Mouse (Mus musculus) forebrain, embryonic 11.5 days (tissue): ENCODE measurements around the gene Icam5. TPM values are rescaled to one million over a fixed set of nuclear protein-coding genes. Genes with fewer than 3 reads are reported as not detected.
A peak's percentile ranks its signal among the peaks of the same experiment; 100 is the strongest.

ENCODE experiments used
- ATAC-seq: fragments of 200-750 bp; cut with Nextera tagmentation; replicated peaks from 2 replicates; pipeline ENCODE4 v1.8.0; 2017; ENCODE audit warnings: moderate TSS enrichment; ENCODE audit not compliant: low FRiP score
- DNase-seq: peaks from one replicate; pipeline ENCODE4 v3.0.0-alpha.2; 2017; ENCODE audit warnings: low spot score
- H3K27ac ChIP-seq: fragments of 300-500 bp; sonication (generic); 2 replicates; pipeline ENCODE4 v1.5.1; 2014; ENCODE audit warnings: low read depth, low read length
- H3K27me3 ChIP-seq: fragments of 300-500 bp; sonication (generic); 2 replicates; pipeline ENCODE4 v1.6.1; 2014; ENCODE audit warnings: mild to moderate bottlenecking, low read length, mixed read lengths; ENCODE audit not compliant: control insufficient read depth, insufficient read depth
- H3K36me3 ChIP-seq: fragments of 300-500 bp; sonication (generic); 2 replicates; pipeline ENCODE4 v1.6.1; 2014; ENCODE audit warnings: mild to moderate bottlenecking, low read length, moderate library complexity, mixed read lengths; ENCODE audit not compliant: control insufficient read depth, insufficient read depth
- H3K4me1 ChIP-seq: fragments of 300-500 bp; sonication (generic); replicated peaks from 2 replicates; pipeline ENCODE4 v1.6.1; 2014; ENCODE audit warnings: low read length, mixed read lengths; ENCODE audit not compliant: control insufficient read depth, insufficient read depth
- H3K4me2 ChIP-seq: fragments of 300-500 bp; sonication (generic); 2 replicates; pipeline ENCODE4 v1.6.1; 2014; ENCODE audit warnings: low read depth, mild to moderate bottlenecking, low read length, moderate library complexity, mixed read lengths; ENCODE audit not compliant: severe bottlenecking
- H3K4me3 ChIP-seq: fragments of 300-500 bp; sonication (generic); 2 replicates; pipeline ENCODE4 v1.5.1; 2014; ENCODE audit warnings: low read depth, low read length
- H3K9ac ChIP-seq: fragments of 300-500 bp; sonication (generic); 2 replicates; pipeline ENCODE4 v1.6.1; 2014; ENCODE audit warnings: low read length
- H3K9me3 ChIP-seq: fragments of 300-500 bp; sonication (generic); 2 replicates; pipeline ENCODE4 v1.6.1; 2016; ENCODE audit warnings: low read length, mixed read lengths; ENCODE audit not compliant: control insufficient read depth
- WGBS: fragments of 180-500 bp; shearing (Covaris S2); extraction: QIAGEN DNeasy Blood & Tissue Kit; methylation state at CpG from one replicate; pipeline ENCODE4 v1.1.7; 2014; 5-methylcytosine and 5-hydroxymethylcytosine counted together
- polyA plus RNA-seq: library from polyadenylated mRNA; unstranded; fragments of >200 nt; fragmentation: Nextera tagmentation; extraction: Ambion mirVana; gene quantifications from 2 replicates; pipeline ENCODE4 v1.2.1, GENCODE M21; 2014

Icam5 gene
- polyA plus RNA-seq, 1 experiment from 2014 or later = not detected

DNA sequence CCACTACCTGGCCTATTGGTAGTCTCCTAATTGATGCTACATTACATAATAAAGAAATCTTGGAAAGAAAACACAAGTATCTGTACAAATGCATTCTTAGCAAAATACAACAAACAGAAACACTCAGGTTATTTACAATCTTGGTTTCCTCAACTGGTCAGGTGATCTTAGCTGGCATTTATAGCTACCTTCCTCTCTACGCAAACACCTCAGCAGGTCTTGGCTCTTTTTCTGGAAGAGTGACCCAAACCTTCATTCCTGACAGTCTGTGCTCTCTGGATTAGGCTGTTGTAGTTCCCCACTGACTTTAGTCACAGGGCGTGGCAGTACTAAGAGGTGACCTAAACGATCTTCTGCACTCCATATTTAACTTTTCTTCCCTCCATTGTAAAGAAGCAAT is 13.4 kb downstream of the Icam5 start:
- no peak overlapping the region for H3K9ac ChIP-seq
- H3K4me3 ChIP-seq = no peak overlapping the region
- no peaks in the 10 kb centered on the region for H3K9me3 ChIP-seq
- H3K27me3 ChIP-seq = peaks cover 2% of the 10 kb centered on the region; the same call in 1 of the 2 replicates
- ATAC-seq = no peak
- H3K36me3 ChIP-seq = no peaks in the 10 kb centered on the region
- H3K27ac ChIP-seq = no peak overlapping the region
- no peak overlapping the region for H3K4me2 ChIP-seq
- no peaks in the 10 kb centered on the region for H3K4me1 ChIP-seq
- no peak for DNase-seq
- 89% methylated on average over 3 of the region's 3 CpGs for WGBS

GRCm38 (mm10) chr9:21051578-21051977 is 19.7 kb downstream of the Icam5 start:
- WGBS = 68% methylated on average over 10 of the region's 10 CpGs
- Histone ChIP-seq H3K4me2 (no peak overlapping the region), H3K4me3 (no peak overlapping the region), H3K36me3 (no peaks in the 10 kb centered on the region), H3K9me3 (no peaks in the 10 kb centered on the region), H3K27me3 (no peaks in the 10 kb centered on the region), H3K27ac (no peak overlapping the region), H3K9ac (no peak overlapping the region), H3K4me1 (no peaks in the 10 kb centered on the region)
- DNase-seq = no peak
- no peak for ATAC-seq

DNA sequence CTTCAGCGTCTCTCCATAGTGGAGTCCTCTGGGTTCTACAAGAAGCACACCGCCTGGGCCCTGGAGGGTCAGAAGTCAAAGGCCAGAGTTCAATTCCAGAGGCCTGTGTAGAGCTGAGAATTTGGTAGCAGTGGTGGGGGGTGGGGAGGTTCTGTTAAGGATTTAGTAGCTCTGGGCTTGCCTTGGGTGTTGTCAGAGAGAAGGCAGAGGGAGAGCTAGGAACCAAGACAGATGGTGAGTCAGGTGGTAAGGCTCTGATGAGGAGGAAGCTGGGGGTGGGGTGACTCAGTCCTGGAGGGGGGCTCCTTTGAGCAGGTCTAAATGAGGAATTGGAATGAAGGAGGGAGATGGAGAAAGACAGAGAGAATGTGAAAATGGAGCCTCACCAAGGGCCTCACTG is 31.1 kb downstream of the Icam5 start:
- peaks cover 5% of the 10 kb centered on the region for H3K36me3 ChIP-seq

DNA sequence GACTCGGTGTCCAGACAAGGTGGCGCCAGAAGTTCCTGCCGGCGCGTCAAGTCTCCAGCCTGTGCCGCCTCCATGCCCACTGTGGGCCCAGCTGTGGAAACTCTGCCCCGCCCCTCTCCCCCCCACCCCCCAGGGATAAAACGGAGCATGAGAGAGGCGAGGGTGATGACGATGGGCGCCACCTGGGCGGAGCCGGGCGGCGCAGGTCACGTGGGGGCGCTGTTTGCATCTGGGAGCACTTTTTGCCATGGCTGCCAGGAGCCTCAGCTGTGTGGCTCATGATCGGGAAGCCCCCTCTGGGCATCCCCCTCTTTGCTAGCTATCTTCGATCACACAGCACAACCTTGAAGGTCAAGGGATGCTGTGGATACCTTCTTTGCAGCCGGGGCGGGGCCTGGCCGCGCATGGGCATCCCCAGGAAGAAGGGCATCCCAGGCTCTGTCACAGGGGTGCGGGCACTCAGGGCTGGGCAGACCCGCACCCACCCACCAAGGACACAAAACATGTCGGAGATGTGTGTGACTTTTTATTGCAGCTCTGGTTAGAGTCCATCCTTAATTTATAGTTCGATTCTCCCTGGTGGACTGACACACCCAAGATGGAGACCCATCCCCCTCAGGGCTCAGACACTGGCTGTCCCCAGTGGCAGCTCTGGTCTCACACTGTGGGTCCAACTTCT is 35.3 kb downstream of the Icam5 start, which contains the start of gene Zglp1:
Gene Zglp1, minus strand, starts transcription at position 88 of the 679 bp plus-strand sequence.
- DNase-seq = no peak
- no peak for ATAC-seq
- Histone ChIP-seq H3K4me1 (no peaks in the 10 kb centered on the region), H3K27ac (no peak within 1 kb of the TSS), H3K4me2 (no peak within 1 kb of the TSS), H3K9me3 (no peaks in the 10 kb centered on the region), H3K27me3 (no peaks in the 10 kb centered on the region), H3K9ac (no peak within 1 kb of the TSS), H3K36me3 (peaks cover 5% of the 10 kb centered on the region), H3K4me3 (no peak within 1 kb of the TSS)
- 92% methylated on average over 27 of the region's 27 CpGs for WGBS

More for the DNA sequence above, 31.1 kb downstream of the Icam5 start:
- peak; percentile 35 for DNase-seq
- Histone ChIP-seq H3K27ac (no peak overlapping the region), H3K4me3 (no peak overlapping the region), H3K4me2 (no peak overlapping the region), H3K9me3 (no peaks in the 10 kb centered on the region), H3K4me1 (no peaks in the 10 kb centered on the region), H3K9ac (no peak overlapping the region), H3K27me3 (no peaks in the 10 kb centered on the region)
- ATAC-seq = no peak
- 85% methylated on average over 2 of the region's 2 CpGs for whole genome bisulfite sequencing

DNA sequence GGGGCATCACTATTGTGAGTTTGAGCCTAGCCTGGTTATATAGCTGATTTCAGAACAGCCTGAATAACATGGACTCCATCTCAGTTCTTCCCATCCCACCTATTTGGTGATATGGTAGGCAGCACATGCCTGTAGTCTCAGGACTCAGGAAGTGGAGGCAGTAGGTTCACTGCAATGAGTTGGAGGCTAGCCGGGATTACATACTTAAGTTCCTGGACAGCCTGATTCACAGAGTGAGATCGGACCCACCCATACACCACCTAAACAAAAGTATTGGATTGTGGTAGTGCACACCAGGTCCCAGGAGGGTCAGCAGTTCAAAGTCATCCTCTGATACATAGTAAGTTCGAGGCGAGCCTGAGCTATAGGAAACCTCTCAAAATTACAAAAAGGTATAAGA is 40.8 kb downstream of the Icam5 start:
- ATAC-seq (0 out of 2 replicates have a peak, but pooled peaks have one; percentile 2), DNase-seq (no peak)
- peak overlapping the region; percentile 78 for H3K4me2 ChIP-seq
- H3K4me1 ChIP-seq = no peaks in the 10 kb centered on the region
- H3K27ac ChIP-seq = no peak overlapping the region
- peaks cover 5% of the 10 kb centered on the region; the same call in 1 of the 2 replicates for H3K36me3 ChIP-seq
- peak overlapping the region; percentile 81 for H3K4me3 ChIP-seq
- no peaks in the 10 kb centered on the region for H3K9me3 ChIP-seq
- H3K9ac ChIP-seq = peak overlapping the region; percentile 87
- WGBS = 16% methylated on average over 4 of the region's 4 CpGs
- no peaks in the 10 kb centered on the region for H3K27me3 ChIP-seq

DNA sequence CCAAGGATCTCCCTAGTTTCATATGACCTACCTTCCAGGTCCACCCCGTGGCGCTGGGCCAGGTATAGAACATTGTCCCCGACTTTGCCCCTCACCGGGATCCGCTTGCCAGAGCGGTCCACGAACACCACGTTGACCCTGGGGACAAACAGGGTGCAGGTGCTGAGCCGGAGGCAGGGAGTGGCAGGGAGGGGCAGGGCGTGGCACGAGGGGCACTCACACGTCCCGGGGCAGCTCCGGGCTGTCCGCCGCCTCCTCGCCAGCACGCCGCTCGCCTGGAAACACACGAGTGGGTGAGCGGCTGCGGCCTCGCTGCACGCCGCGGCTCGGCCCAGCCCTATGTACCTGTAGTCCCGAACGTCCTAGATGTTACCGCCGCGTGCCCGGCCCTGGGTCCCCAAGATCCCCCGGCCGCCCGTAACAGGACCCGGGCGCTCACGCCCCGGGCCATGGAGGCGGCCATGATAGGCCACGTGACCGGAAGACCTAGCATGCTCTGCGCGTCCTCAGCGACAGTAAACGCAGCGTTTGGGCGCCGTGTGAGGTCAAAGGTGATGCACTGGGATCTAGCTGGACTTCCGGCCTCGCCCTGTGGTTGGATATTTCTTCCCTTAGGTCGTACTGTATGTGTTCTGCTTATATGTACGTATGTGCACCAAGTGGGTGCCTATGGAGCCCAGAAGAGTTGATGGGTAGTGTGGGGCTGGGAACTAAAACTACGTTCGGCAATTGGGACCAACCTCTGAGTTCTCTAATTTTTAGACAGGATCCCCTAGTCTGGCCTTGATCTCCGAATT is 41.4 kb downstream of the Icam5 start, which contains the start of the genes Gm49373 and Fdx1l:
Gene Gm49373, minus strand, starts transcription at position 53 of the 797 bp plus-strand sequence.
Gene Fdx1l, minus strand, starts transcription at position 571 of the 797 bp plus-strand sequence.
- no peaks in the 10 kb centered on the region for H3K9me3 ChIP-seq
- H3K4me3 ChIP-seq = peak within 1 kb of the TSS; percentile 81
- H3K9ac ChIP-seq = peak within 1 kb of the TSS; percentile 87
- no peaks in the 10 kb centered on the region for H3K4me1 ChIP-seq
- 2% methylated on average over 58 of the region's 58 CpGs for WGBS
- no peaks in the 10 kb centered on the region for H3K27me3 ChIP-seq
- DNase-seq (peak; percentile 91), ATAC-seq (peak; percentile 96)
- peak within 1 kb of the TSS; percentile 78 for H3K4me2 ChIP-seq
- no peak within 1 kb of the TSS for H3K27ac ChIP-seq
- peaks cover 7% of the 10 kb centered on the region; the same call in 1 of the 2 replicates for H3K36me3 ChIP-seq

- no peak overlapping the region for H3K27ac ChIP-seq
- H3K36me3 ChIP-seq = peaks cover 7% of the 10 kb centered on the region; the same call in 1 of the 2 replicates
- no peak overlapping the region for H3K4me2 ChIP-seq
- no peaks in the 10 kb centered on the region for H3K9me3 ChIP-seq
- H3K4me1 ChIP-seq = no peaks in the 10 kb centered on the region
- DNase-seq = no peak
- ATAC-seq = no peak
- WGBS = 77% methylated on average over 1 of the region's 1 CpGs
- H3K9ac ChIP-seq = no peak overlapping the region
- no peaks in the 10 kb centered on the region for H3K27me3 ChIP-seq
- H3K4me3 ChIP-seq = no peak overlapping the region
Measured at GRCm38 (mm10) chr9:21074173-21074572, 42.3 kb downstream of the Icam5 start.

GRCm38 (mm10) chr9:21075625-21076024 is 43.8 kb downstream of the Icam5 start:
- Histone ChIP-seq H3K9me3 (no peaks in the 10 kb centered on the region), H3K9ac (no peak overlapping the region), H3K27me3 (no peaks in the 10 kb centered on the region), H3K4me2 (no peak overlapping the region), H3K27ac (no peak overlapping the region), H3K4me1 (no peaks in the 10 kb centered on the region), H3K36me3 (peaks cover 13% of the 10 kb centered on the region), H3K4me3 (no peak overlapping the region)
- WGBS = 88% methylated on average over 3 of the region's 3 CpGs
- DNase-seq (no peak), ATAC-seq (no peak)
